Mouse (Mus musculus) liver, adult 2 months (tissue): ENCODE results near the gene Edn1. TPM values are rescaled to one million over a fixed set of nuclear protein-coding genes. Genes with fewer than 3 reads are reported as not detected.
A peak's percentile ranks its signal among the peaks of the same experiment; 100 is the strongest.

ENCODE experiments used
- DNase-seq: peaks from one replicate; pipeline ENCODE4 v3.0.0-alpha.2; 2011; ENCODE audit warnings: low read depth, low spot score; ENCODE audit errors: extremely low read depth
- H3K27ac ChIP-seq: fragments of 200-500 bp; replicated peaks from 2 replicates; pipeline ENCODE4 v1.5.1; 2012; ENCODE audit warnings: low read depth, mild to moderate bottlenecking, control low read depth, inconsistent platforms, low read length; ENCODE audit not compliant: insufficient read depth
- H3K27me3 ChIP-seq: fragments of 200-500 bp; 2 replicates; pipeline ENCODE4 v1.6.1; 2012; ENCODE audit warnings: mild to moderate bottlenecking, moderate library complexity, low read length, inconsistent platforms; ENCODE audit not compliant: control insufficient read depth, insufficient read depth
- H3K36me3 ChIP-seq: fragments of 200-500 bp; 2 replicates; pipeline ENCODE4 v1.6.1; 2012; ENCODE audit warnings: low read length, inconsistent platforms; ENCODE audit not compliant: control insufficient read depth, insufficient read depth
- H3K4me1 ChIP-seq: fragments of 200-500 bp; 2 replicates; pipeline ENCODE4 v1.6.1; 2011; ENCODE audit warnings: low read length; ENCODE audit not compliant: control insufficient read depth, insufficient read depth
- H3K4me3 ChIP-seq: fragments of 200-500 bp; 2 replicates; pipeline ENCODE4 v1.5.1; 2011; ENCODE audit warnings: low read depth, mild to moderate bottlenecking, control low read depth, low read length, moderate library complexity; ENCODE audit not compliant: insufficient read depth
- H3K79me2 ChIP-seq: fragments of 200-500 bp; 2 replicates; pipeline ENCODE4 v1.6.1; 2012; ENCODE audit warnings: inconsistent platforms, mild to moderate bottlenecking, low read length, moderate library complexity; ENCODE audit not compliant: control insufficient read depth, insufficient read depth
- H3K9ac ChIP-seq: fragments of 200-500 bp; 2 replicates; pipeline ENCODE4 v1.6.1; 2012; ENCODE audit warnings: low read depth, mild to moderate bottlenecking, control low read depth, inconsistent platforms, low read length
- CTCF ChIP-seq: fragments of 200-500 bp; IDR thresholded peaks from 2 replicates; pipeline ENCODE4 v1.5.1; 2011; ENCODE audit warnings: low read depth, low read length, control low read depth
- POLR2A ChIP-seq: fragments of 200-500 bp; IDR thresholded peaks from 2 replicates; pipeline ENCODE4 v1.6.1; 2011; ENCODE audit warnings: low read length, control low read depth; ENCODE audit not compliant: insufficient read depth; ENCODE audit errors: extremely low read depth
- WGBS: fragments of 180-500 bp; shearing (Covaris S2); methylation state at CpG from one replicate; pipeline ENCODE4 v1.1.7; 2018; 5-methylcytosine and 5-hydroxymethylcytosine counted together
- polyA plus RNA-seq: library from polyadenylated mRNA; depleted of rRNA; stranded (reverse); fragments of >200 nt; gene quantifications from 2 replicates; pipeline ENCODE4 v1.2.3, GENCODE M21; 2012
- total RNA-seq: library from RNA; depleted of rRNA; stranded (reverse); fragments of >200 nt; gene quantifications from 2 replicates; pipeline ENCODE4 v1.2.3, GENCODE M21; 2014

Gene Edn1
- total and polyA plus RNA-seq, 2 experiments = 0.18 to 0.32 TPM

- Histone ChIP-seq H3K4me1 (no peaks in the 10 kb centered on the region), H3K9ac (no peak overlapping the region), H3K27ac (no peak overlapping the region), H3K27me3 (no peaks in the 10 kb centered on the region), H3K4me3 (no peak overlapping the region), H3K36me3 (no peaks in the 10 kb centered on the region), H3K79me2 (no peaks in the 10 kb centered on the region)
- WGBS = 77% methylated on average over 2 of the region's 2 CpGs
- DNase-seq = no peak
- TF ChIP-seq POLR2A = no peak
- TF ChIP-seq CTCF = no peak
These were observed 29.8 kb downstream of the Edn1 start for GRCm38 (mm10) chr13:42331104-42331503.

GRCm38 (mm10) chr13:42334981-42335380 lies 33.7 kb downstream of the Edn1 start:
- no peak for TF ChIP-seq CTCF
- no peak for TF ChIP-seq POLR2A
- 95% methylated on average over 3 of the region's 3 CpGs for WGBS
- H3K4me1 ChIP-seq = no peaks in the 10 kb centered on the region
- H3K79me2 ChIP-seq = no peaks in the 10 kb centered on the region
- no peak overlapping the region for H3K4me3 ChIP-seq
- H3K36me3 ChIP-seq = no peaks in the 10 kb centered on the region
- H3K27ac ChIP-seq = no peak overlapping the region
- no peaks in the 10 kb centered on the region for H3K27me3 ChIP-seq
- no peak overlapping the region for H3K9ac ChIP-seq
- DNase-seq = no peak

GRCm38 (mm10) chr13:42336414-42336813 lies 35.1 kb downstream of the Edn1 start:
- TF ChIP-seq CTCF (no peak), POLR2A (no peak)
- no peaks in the 10 kb centered on the region for H3K79me2 ChIP-seq
- 46% methylated on average over 4 of the region's 4 CpGs for WGBS
- no peaks in the 10 kb centered on the region for H3K27me3 ChIP-seq
- H3K27ac ChIP-seq = no peak overlapping the region
- H3K36me3 ChIP-seq = no peaks in the 10 kb centered on the region
- DNase-seq = no peak
- H3K4me1 ChIP-seq = no peaks in the 10 kb centered on the region
- no peak overlapping the region for H3K4me3 ChIP-seq
- no peak overlapping the region for H3K9ac ChIP-seq

- Histone ChIP-seq H3K4me1 (peaks cover under 1% of the 10 kb centered on the region), H3K4me3 (no peak overlapping the region), H3K27ac (no peak overlapping the region), H3K9ac (no peak overlapping the region), H3K36me3 (no peaks in the 10 kb centered on the region), H3K27me3 (no peaks in the 10 kb centered on the region), H3K79me2 (no peaks in the 10 kb centered on the region)
- 74% methylated on average over 2 of the region's 2 CpGs for WGBS
- no peak for DNase-seq
- TF ChIP-seq CTCF (no peak), POLR2A (no peak)
These were observed 35.8 kb downstream of the Edn1 start for GRCm38 (mm10) chr13:42337072-42337471.

- Histone ChIP-seq H3K9ac (no peak overlapping the region), H3K36me3 (no peaks in the 10 kb centered on the region), H3K27me3 (no peaks in the 10 kb centered on the region), H3K4me3 (no peak overlapping the region), H3K4me1 (peaks cover 3% of the 10 kb centered on the region), H3K79me2 (no peaks in the 10 kb centered on the region), H3K27ac (no peak overlapping the region)
- DNase-seq = peak; percentile 75
- no peak for TF ChIP-seq CTCF
- no peak for TF ChIP-seq POLR2A
- WGBS = 20% methylated on average over 2 of the region's 2 CpGs
These were observed 38.2 kb downstream of the Edn1 start for GRCm38 (mm10) chr13:42339466-42339865.

GRCm38 (mm10) chr13:42341871-42342532 lies 40.7 kb downstream of the Edn1 start:
- DNase-seq = peak; percentile 61
- no peak overlapping the region for H3K4me3 ChIP-seq
- no peaks in the 10 kb centered on the region for H3K36me3 ChIP-seq
- no peak overlapping the region for H3K9ac ChIP-seq
- H3K27me3 ChIP-seq = no peaks in the 10 kb centered on the region
- H3K4me1 ChIP-seq = peaks cover 3% of the 10 kb centered on the region
- no peak overlapping the region for H3K27ac ChIP-seq
- 45% methylated on average over 2 of the region's 2 CpGs for WGBS
- no peaks in the 10 kb centered on the region for H3K79me2 ChIP-seq
- TF ChIP-seq POLR2A (no peak), CTCF (no peak)
